Mouse (Mus musculus) lung, postnatal 36 days (tissue): ENCODE results near the gene Wnt1.

Experiments
- DNase-seq: peaks from one replicate; pipeline ENCODE4 v3.0.0; 2022; ENCODE audit warnings: mixed read lengths

The Wnt1 gene

DNA sequence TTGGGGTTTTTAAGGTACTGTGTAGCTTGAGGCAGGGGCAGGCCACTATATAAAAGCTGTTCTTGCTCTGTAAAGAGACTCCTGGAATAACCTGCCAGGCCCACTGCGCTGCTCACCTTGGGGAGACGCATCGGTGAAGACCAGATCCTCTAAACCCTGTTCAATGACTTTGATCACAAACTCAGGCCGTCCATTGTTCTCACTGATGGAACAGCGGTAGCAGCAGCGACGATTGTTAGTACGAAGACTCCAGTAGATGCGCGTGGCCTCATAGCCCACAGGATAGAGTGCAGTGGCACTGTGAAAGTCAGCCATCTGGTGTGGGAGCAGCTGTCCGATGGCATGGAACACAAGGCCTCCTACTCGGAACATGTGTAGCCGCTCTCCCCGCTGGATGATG lies 49.5 kb downstream of the Wnt1 start:
- no peak for DNase-seq

DNA sequence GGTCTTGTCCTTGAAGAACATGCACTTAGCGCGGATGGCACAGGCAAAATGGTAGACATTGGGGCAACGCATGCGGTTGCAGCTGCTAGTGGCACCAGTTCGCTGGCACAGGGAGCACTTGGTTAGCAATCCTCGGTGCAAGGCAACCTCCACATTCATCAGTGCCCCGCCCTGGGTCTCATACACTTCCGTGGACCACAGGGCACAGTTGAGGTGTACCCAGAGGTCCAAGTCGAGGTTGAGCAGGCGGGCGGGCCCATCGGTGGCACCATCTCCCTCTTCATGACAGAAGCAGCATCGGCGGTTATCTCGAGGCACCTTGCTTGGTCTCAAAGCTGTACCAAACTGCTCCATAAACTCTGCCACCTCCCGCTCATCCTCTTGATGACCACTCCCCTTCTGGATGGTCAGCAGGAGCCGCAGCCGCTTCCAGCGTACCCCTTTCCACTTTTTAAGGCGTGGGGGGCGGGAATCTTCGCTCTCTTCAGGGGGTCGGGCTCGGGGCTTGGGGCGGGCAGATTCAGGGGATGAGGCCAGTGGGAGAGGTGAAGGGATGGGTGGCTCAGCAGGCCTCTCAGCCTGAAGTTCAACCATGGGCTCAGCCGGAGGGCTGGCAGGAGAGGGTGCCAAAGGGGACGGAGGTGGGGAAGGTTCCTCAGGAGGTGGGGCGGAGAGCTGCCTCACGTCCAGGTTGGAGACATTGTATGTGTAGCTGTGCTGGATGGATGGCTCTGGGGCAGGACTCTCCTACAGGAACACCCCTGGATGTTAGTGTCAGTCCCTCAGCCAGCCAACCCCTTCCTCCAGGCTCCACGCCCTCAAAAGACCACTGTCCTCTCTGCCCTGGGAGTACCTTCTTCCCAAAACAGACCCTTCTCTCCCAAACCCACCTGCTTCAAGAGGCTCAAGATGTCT lies 50.3 kb downstream of the Wnt1 start:
- DNase-seq, result no peak
